Mouse (Mus musculus): ENCODE measurements around the gene Polr3h. TPM values are rescaled to one million over a fixed set of nuclear protein-coding genes. Genes with fewer than 3 reads are reported as not detected.

Polr3h gene
- polyA plus RNA-seq, 1 experiment from 2014 or later: 114 TPM

DNA sequence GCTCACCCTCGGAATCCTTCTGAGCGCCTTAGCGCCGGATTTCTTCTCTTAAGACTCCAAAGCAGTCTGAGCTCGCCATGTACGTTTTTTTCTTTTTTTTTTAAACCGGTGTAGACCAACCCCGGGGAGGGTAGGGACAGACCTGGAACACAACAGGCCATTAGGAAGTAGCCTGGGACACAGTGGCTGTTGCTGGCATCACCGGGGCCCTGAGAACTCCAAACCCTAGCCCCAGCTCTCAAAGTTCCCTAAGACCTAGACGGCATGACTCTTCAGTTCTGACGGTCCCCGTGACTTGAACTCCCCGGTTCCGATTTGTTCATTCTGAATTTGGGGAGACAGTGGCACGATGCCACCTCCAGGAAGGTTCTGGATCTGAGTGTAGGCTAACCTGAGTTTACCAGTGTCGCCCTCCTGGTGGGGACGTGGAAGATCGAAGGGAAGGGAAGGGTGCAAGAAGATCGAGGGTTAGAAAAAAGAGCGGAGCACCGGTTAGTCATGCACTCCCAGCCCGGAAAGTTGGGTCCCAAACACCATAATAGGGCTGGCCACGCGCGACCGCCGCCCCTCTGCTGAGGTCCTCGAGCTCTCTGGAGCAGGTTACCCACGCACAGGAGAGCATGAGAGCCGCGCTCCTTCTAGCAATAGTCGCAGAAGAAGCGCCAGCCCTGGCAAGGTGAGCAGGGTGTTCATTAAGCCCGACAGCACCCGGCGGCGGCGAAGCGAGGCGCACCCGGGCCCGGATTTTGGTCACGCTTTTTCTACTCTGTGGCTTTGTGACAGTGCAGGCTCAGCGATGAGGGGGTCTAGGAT, 67.3 kb downstream of the Polr3h start, which contains the start of gene Tob2:
Gene Tob2, minus strand, starts transcription at position 280 of the 813 bp plus-strand sequence.
- Histone ChIP-seq H3K27me3 (replicated peaks; ENCODE audit: control insufficient read depth, insufficient read depth, low read length) (no peaks in the 10 kb centered on the region), H3K9me3 (ENCODE audit: control insufficient read depth) (no peaks in the 10 kb centered on the region), H3K27ac (ENCODE audit: low read depth, low read length) (peak within 1 kb of the TSS; percentile 92), H3K4me3 (ENCODE audit: low read depth, low read length) (peak within 1 kb of the TSS; percentile 84), H3K4me2 (replicated peaks; ENCODE audit: low read depth) (peak within 1 kb of the TSS; percentile 65), H3K36me3 (ENCODE audit: control insufficient read depth, insufficient read depth) (peaks cover 2% of the 10 kb centered on the region; the same call in 1 of the 2 replicates), H3K4me1 (replicated peaks; ENCODE audit: control insufficient read depth, insufficient read depth, low read length) (0 out of 2 replicates have a peak, but pooled peaks cover 4% of the 10 kb centered on the region), H3K9ac (ENCODE audit: low read depth, low read length) (peak within 1 kb of the TSS; percentile 82)
- peak; percentile 6 for ATAC-seq
- TF ChIP-seq CTCF (IDR thresholded peaks at IDR 0.05; ENCODE audit: low read depth): peak; percentile 35; the same call in 1 of the 2 replicates
- WGBS: under 1% methylated on average over 44 of the region's 44 CpGs

DNA sequence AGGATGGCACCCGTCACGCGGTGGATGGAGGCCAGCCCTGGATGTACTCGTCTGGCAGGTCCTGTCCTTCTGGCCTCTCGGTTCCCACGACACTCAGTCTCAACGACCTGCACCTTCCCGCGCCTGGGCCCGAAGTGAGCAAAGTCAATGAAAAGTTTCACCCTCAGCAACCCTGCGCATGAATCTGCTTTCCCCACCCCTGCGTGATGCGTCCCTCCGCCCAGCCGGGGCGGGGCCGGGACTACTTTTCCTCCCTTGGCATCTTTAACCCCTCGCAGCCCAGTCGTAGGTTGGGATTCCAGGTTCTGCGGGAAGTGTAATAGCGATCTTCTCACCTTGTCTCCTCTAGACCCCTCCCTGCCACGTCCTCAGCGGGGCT, 67.9 kb downstream of the Polr3h start:
- 0 out of 2 replicates have a peak, but pooled peaks cover 4% of the 10 kb centered on the region for H3K4me1 ChIP-seq (replicated peaks; ENCODE audit: control insufficient read depth, insufficient read depth, low read length)
- no peak; the same call in 1 of the 2 replicates for TF ChIP-seq CTCF (IDR thresholded peaks at IDR 0.05; ENCODE audit: low read depth)
- under 1% methylated on average over 23 of the region's 23 CpGs for WGBS
- H3K4me2 ChIP-seq (replicated peaks; ENCODE audit: low read depth): peak overlapping the region; percentile 65
- H3K27me3 ChIP-seq (replicated peaks; ENCODE audit: control insufficient read depth, insufficient read depth, low read length): no peaks in the 10 kb centered on the region
- no peaks in the 10 kb centered on the region for H3K9me3 ChIP-seq (ENCODE audit: control insufficient read depth)
- H3K9ac ChIP-seq (ENCODE audit: low read depth, low read length): peak overlapping the region; percentile 82
- peak overlapping the region; percentile 84 for H3K4me3 ChIP-seq (ENCODE audit: low read depth, low read length)
- ATAC-seq: peak; percentile 40
- H3K27ac ChIP-seq (ENCODE audit: low read depth, low read length): peak overlapping the region; percentile 92
- no peaks in the 10 kb centered on the region for H3K36me3 ChIP-seq (ENCODE audit: control insufficient read depth, insufficient read depth)

- Histone ChIP-seq H3K27me3 (replicated peaks; ENCODE audit: control insufficient read depth, insufficient read depth, low read length) (no peaks in the 10 kb centered on the region), H3K9me3 (ENCODE audit: control insufficient read depth) (no peaks in the 10 kb centered on the region), H3K4me2 (replicated peaks; ENCODE audit: low read depth) (peak overlapping the region; percentile 65), H3K27ac (ENCODE audit: low read depth, low read length) (peak overlapping the region; percentile 92), H3K36me3 (ENCODE audit: control insufficient read depth, insufficient read depth) (0 out of 2 replicates have a peak, but pooled peaks cover 3% of the 10 kb centered on the region), H3K9ac (ENCODE audit: low read depth, low read length) (peak overlapping the region; percentile 82), H3K4me3 (ENCODE audit: low read depth, low read length) (peak overlapping the region; percentile 84), H3K4me1 (replicated peaks; ENCODE audit: control insufficient read depth, insufficient read depth, low read length) (0 out of 2 replicates have a peak, but pooled peaks cover 4% of the 10 kb centered on the region)
- 0% methylated on average over 33 of the region's 33 CpGs for WGBS
- no peak for ATAC-seq
- TF ChIP-seq CTCF (IDR thresholded peaks at IDR 0.05; ENCODE audit: low read depth): no peak
These were observed 68.3 kb downstream of the Polr3h start for GRCm38 (mm10) chr15:81857724-81858116.

GRCm38 (mm10) chr15:81856938-81857723, 68.9 kb downstream of the Polr3h start:
- Histone ChIP-seq H3K4me2 (replicated peaks; ENCODE audit: low read depth) (peak overlapping the region; percentile 65), H3K27me3 (replicated peaks; ENCODE audit: control insufficient read depth, insufficient read depth, low read length) (no peaks in the 10 kb centered on the region), H3K27ac (ENCODE audit: low read depth, low read length) (peak overlapping the region; percentile 67), H3K9me3 (ENCODE audit: control insufficient read depth) (no peaks in the 10 kb centered on the region), H3K4me3 (ENCODE audit: low read depth, low read length) (peak overlapping the region; percentile 84), H3K9ac (ENCODE audit: low read depth, low read length) (peak overlapping the region; percentile 82), H3K4me1 (replicated peaks; ENCODE audit: control insufficient read depth, insufficient read depth, low read length) (0 out of 2 replicates have a peak, but pooled peaks cover 4% of the 10 kb centered on the region), H3K36me3 (ENCODE audit: control insufficient read depth, insufficient read depth) (0 out of 2 replicates have a peak, but pooled peaks cover 8% of the 10 kb centered on the region)
- no peak for TF ChIP-seq CTCF (IDR thresholded peaks at IDR 0.05; ENCODE audit: low read depth)
- ATAC-seq: no peak
- 2% methylated on average over 14 of the region's 14 CpGs for WGBS

GRCm38 (mm10) chr15:81856030-81856790, 69.8 kb downstream of the Polr3h start:
- H3K4me3 ChIP-seq (ENCODE audit: low read depth, low read length): peak overlapping the region; percentile 84
- no peak for TF ChIP-seq CTCF (IDR thresholded peaks at IDR 0.05; ENCODE audit: low read depth)
- peak overlapping the region; percentile 67 for H3K27ac ChIP-seq (ENCODE audit: low read depth, low read length)
- H3K36me3 ChIP-seq (ENCODE audit: control insufficient read depth, insufficient read depth): peaks cover 16% of the 10 kb centered on the region; the same call in 1 of the 2 replicates
- no peaks in the 10 kb centered on the region for H3K9me3 ChIP-seq (ENCODE audit: control insufficient read depth)
- peak overlapping the region; percentile 65 for H3K4me2 ChIP-seq (replicated peaks; ENCODE audit: low read depth)
- WGBS: under 1% methylated on average over 28 of the region's 28 CpGs
- no peaks in the 10 kb centered on the region for H3K27me3 ChIP-seq (replicated peaks; ENCODE audit: control insufficient read depth, insufficient read depth, low read length)
- H3K4me1 ChIP-seq (replicated peaks; ENCODE audit: control insufficient read depth, insufficient read depth, low read length): 0 out of 2 replicates have a peak, but pooled peaks cover 4% of the 10 kb centered on the region
- peak; percentile 90 for ATAC-seq
- peak overlapping the region; percentile 82 for H3K9ac ChIP-seq (ENCODE audit: low read depth, low read length)
